Comparison of ENCODE assay signal across 8 mouse cellular contexts in the genomic region with DNA sequence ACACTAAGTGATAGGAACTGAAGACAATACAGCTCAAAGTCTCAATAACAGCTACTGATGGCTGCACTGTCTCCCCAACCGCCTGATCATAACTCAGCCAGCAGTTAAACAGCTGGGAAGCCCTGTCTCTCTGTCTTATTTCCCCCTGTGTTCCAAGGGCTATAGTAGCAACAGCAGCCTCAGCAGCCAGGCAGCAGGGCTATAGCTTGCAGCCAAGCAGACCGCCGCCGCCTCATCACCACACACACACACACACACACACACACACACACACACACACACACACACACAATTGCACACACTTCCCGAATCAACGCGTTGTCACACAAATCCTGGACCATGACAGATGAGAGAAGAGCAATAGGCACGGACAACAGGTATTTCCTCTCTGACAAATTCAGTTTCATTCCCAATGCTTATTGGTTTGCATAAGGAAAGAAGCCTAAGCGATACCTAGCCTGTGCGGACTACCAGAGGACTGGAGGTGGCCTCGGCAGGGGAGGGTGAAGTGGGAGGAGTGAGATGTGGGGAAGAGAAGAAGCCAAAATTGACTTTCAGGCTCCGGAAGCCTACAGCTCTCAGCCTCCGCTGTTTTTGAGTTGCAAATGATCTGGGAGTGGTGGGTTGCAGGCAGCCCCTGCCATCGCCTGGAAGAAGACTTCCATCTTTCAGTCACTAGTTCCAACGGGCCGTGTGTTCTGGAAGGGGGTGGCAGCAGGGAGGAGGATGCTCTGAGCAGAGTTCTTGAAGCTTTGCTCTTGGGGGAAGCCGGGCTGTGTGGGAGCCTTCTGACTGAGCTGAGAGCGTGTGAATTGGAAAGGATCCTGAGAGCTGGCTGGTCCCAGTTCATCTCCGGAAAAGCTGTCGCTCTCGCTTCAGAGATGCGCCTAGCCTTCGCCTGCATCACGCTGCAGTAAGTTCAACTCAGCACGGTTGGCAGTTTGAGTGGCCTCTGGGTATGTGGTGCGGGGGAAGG.
A peak's percentile ranks its signal among the peaks of the same experiment; 100 is the strongest.
DNase-seq lines count a peak whose midpoint lies in the region; ATAC-seq and TF ChIP-seq lines count a peak whose summit lies in the region.

No protein-coding gene starts in this region.

- WGBS in forebrain, embryonic 16.5 days, result 1% methylated on average over 23 of the region's 26 CpGs
- WGBS in hindbrain, embryonic 10.5 days, result under 1% methylated on average over 26 of the region's 26 CpGs
- WGBS in midbrain, embryonic 14.5 days, result 1% methylated on average over 26 of the region's 26 CpGs

- intact Hi-C loops in left cerebral cortex, postnatal 14 days (cut with DNase I), result loop anchor here (5.0 kb wide), 1 partner anchor 108 kb away; no protein-coding TSS in a partner anchor

- no peak overlapping the region for H3K9ac ChIP-seq in ES-Bruce4 (ENCODE audit: low read depth, poor library complexity, severe bottlenecking)
- H3K9ac ChIP-seq in forebrain, embryonic 16.5 days (replicated peaks; ENCODE audit: low read depth, low read length), result peak overlapping the region; percentile 62
- H3K9ac ChIP-seq in midbrain, embryonic 14.5 days (replicated peaks; ENCODE audit: low read length), result peak overlapping the region; percentile 57

- H3K27ac ChIP-seq in ES-Bruce4 (ENCODE audit: insufficient read depth, low read length), result no peak overlapping the region
- H3K27ac ChIP-seq in forebrain, embryonic 16.5 days (ENCODE audit: low read length), result peak overlapping the region; percentile 33; the same call in 1 of the 2 replicates
- peak overlapping the region; percentile 53; the same call in 1 of the 2 replicates for H3K27ac ChIP-seq in hindbrain, embryonic 10.5 days
- peak overlapping the region; percentile 41; the same call in 1 of the 2 replicates for H3K27ac ChIP-seq in midbrain, embryonic 14.5 days (replicated peaks; ENCODE audit: low read depth, low read length)

- H3K36me3 ChIP-seq in ES-Bruce4 (ENCODE audit: control insufficient read depth, insufficient read depth, low read length, poor library complexity, severe bottlenecking), result no peaks in the 10 kb centered on the region
- no peaks in the 10 kb centered on the region for H3K36me3 ChIP-seq in forebrain, embryonic 16.5 days (ENCODE audit: control insufficient read depth, insufficient read depth)
- H3K36me3 ChIP-seq in hindbrain, embryonic 10.5 days, result no peaks in the 10 kb centered on the region
- H3K36me3 ChIP-seq in midbrain, embryonic 14.5 days (ENCODE audit: control insufficient read depth, insufficient read depth, low read length), result no peaks in the 10 kb centered on the region

- H3K27me3 ChIP-seq in ES-Bruce4 (ENCODE audit: control insufficient read depth, insufficient read depth, low read length, poor library complexity, severe bottlenecking), result no peaks in the 10 kb centered on the region
- H3K27me3 ChIP-seq in forebrain, embryonic 16.5 days (replicated peaks; ENCODE audit: control insufficient read depth, insufficient read depth, low read length), result no peaks in the 10 kb centered on the region
- H3K27me3 ChIP-seq in hindbrain, embryonic 10.5 days (ENCODE audit: insufficient read depth, poor library complexity, severe bottlenecking), result peaks cover 6% of the 10 kb centered on the region
- H3K27me3 ChIP-seq in midbrain, embryonic 14.5 days (ENCODE audit: control insufficient read depth, insufficient read depth, low read length), result no peaks in the 10 kb centered on the region

- TF ChIP-seq CTCF in ES-Bruce4 (IDR thresholded peaks at IDR 0.05; ENCODE audit: low read depth, low read length), result no peak

- no peaks in the 10 kb centered on the region for H3K9me3 ChIP-seq in ES-Bruce4 (replicated peaks; ENCODE audit: control insufficient read depth, insufficient read depth, low read length, poor library complexity, severe bottlenecking)
- no peaks in the 10 kb centered on the region for H3K9me3 ChIP-seq in forebrain, embryonic 16.5 days (ENCODE audit: control insufficient read depth, low read length)
- no peaks in the 10 kb centered on the region for H3K9me3 ChIP-seq in hindbrain, embryonic 10.5 days
- H3K9me3 ChIP-seq in midbrain, embryonic 14.5 days (ENCODE audit: control insufficient read depth, low read length), result no peaks in the 10 kb centered on the region

- H3K4me3 ChIP-seq in ES-Bruce4 (ENCODE audit: low read depth, low read length), result peak overlapping the region; percentile 47
- H3K4me3 ChIP-seq in forebrain, embryonic 16.5 days (replicated peaks; ENCODE audit: low read length), result peak overlapping the region; percentile 48
- H3K4me3 ChIP-seq in hindbrain, embryonic 10.5 days, result peak overlapping the region; percentile 60
- peak overlapping the region; percentile 48 for H3K4me3 ChIP-seq in midbrain, embryonic 14.5 days (replicated peaks; ENCODE audit: low read depth, low read length)

- ATAC-seq in forebrain, embryonic 16.5 days, result peak; percentile 88
- ATAC-seq in midbrain, embryonic 14.5 days (ENCODE audit: low FRiP score, low TSS enrichment), result peak; percentile 75

- DNase-seq in cerebellum, adult 11-12 months, result peak; percentile 37
- peak; percentile 54 for DNase-seq in hindbrain, embryonic 10.5 days (ENCODE audit: low spot score)
- peak; percentile 70 to 74 for DNase-seq in left cerebral cortex, postnatal 14 days (ENCODE audit: low spot score in 2 of 2)
- peak; percentile 72 for DNase-seq in midbrain, embryonic 14.5 days
- no peak for DNase-seq in thymus, postnatal 36 days
- no peak for DNase-seq in adipocyte (ENCODE audit: low spot score)

- no peak for TF ChIP-seq POLR2A in ES-Bruce4 (IDR thresholded peaks at IDR 0.05; ENCODE audit: insufficient read depth, low read length)

- TF ChIP-seq EP300 in ES-Bruce4 (IDR thresholded peaks at IDR 0.05; ENCODE audit: insufficient read depth, low read depth, low read length), result 0 out of 2 replicates have a peak, but pooled peaks have one; percentile 36

- peak overlapping the region; percentile 75 for H3K4me2 ChIP-seq in forebrain, embryonic 16.5 days (ENCODE audit: low read length)
- H3K4me2 ChIP-seq in midbrain, embryonic 14.5 days (ENCODE audit: low read length), result peak overlapping the region; percentile 83

- H3K4me1 ChIP-seq in ES-Bruce4 (ENCODE audit: control insufficient read depth, insufficient read depth, low read length), result no peaks in the 10 kb centered on the region
- H3K4me1 ChIP-seq in forebrain, embryonic 16.5 days (replicated peaks; ENCODE audit: control insufficient read depth, insufficient read depth, low read length), result peaks cover 8% of the 10 kb centered on the region; the same call in 1 of the 2 replicates
- H3K4me1 ChIP-seq in hindbrain, embryonic 10.5 days (replicated peaks), result peaks cover 11% of the 10 kb centered on the region; the same call in 1 of the 2 replicates
- H3K4me1 ChIP-seq in midbrain, embryonic 14.5 days (ENCODE audit: control insufficient read depth, insufficient read depth, low read length), result peaks cover 9% of the 10 kb centered on the region; the same call in 1 of the 2 replicates

Comparison
In these comparisons a context has a peak if more than half of its experiments do, and no peak if none do; other contexts are left out.
1. DNase-seq: peak in cerebellum, adult 11-12 months (single experiment), hindbrain, embryonic 10.5 days (single experiment), left cerebral cortex, postnatal 14 days (2 of 2) and midbrain, embryonic 14.5 days (single experiment); none in thymus, postnatal 36 days (0 of 2) and adipocyte (single experiment).
2. Peak in every context shown above with its lines, with median percentiles within 50 percentile points of each other: H3K4me3 ChIP-seq.